Mouse (Mus musculus) limb, embryonic 12.5 days (tissue): Measurements from ENCODE around the gene Diras2. TPM values are rescaled to one million over a fixed set of nuclear protein-coding genes. Genes with fewer than 3 reads are reported as not detected.

ENCODE experiments used
- ATAC-seq: fragments of 200-750 bp; cut with Nextera tagmentation; 2 replicates; pipeline ENCODE4 v1.8.0; 2017; ENCODE audit warnings: low read depth, moderate TSS enrichment; ENCODE audit not compliant: insufficient number of reproducible peaks, insufficient read depth, low FRiP score, low TSS enrichment
- H3K27ac ChIP-seq: fragments of 300-500 bp; sonication (generic); 2 replicates; pipeline ENCODE4 v1.5.1; 2016; ENCODE audit warnings: mild to moderate bottlenecking, moderate library complexity
- H3K27me3 ChIP-seq: fragments of 300-500 bp; sonication (generic); 2 replicates; pipeline ENCODE4 v1.6.1; 2016; ENCODE audit warnings: mild to moderate bottlenecking, moderate library complexity
- H3K36me3 ChIP-seq: fragments of 300-500 bp; sonication (generic); 2 replicates; pipeline ENCODE4 v1.6.1; 2016; ENCODE audit warnings: mild to moderate bottlenecking, moderate library complexity
- H3K4me1 ChIP-seq: fragments of 300-500 bp; sonication (generic); replicated peaks from 2 replicates; pipeline ENCODE4 v1.6.1; 2016
- H3K4me2 ChIP-seq: fragments of 300-500 bp; sonication (generic); 2 replicates; pipeline ENCODE4 v1.6.1; 2016; ENCODE audit warnings: mild to moderate bottlenecking, moderate library complexity
- H3K4me3 ChIP-seq: fragments of 300-500 bp; sonication (generic); replicated peaks from 2 replicates; pipeline ENCODE4 v1.5.1; 2016; ENCODE audit warnings: mild to moderate bottlenecking
- H3K9ac ChIP-seq: fragments of 300-500 bp; sonication (generic); replicated peaks from 2 replicates; pipeline ENCODE4 v1.6.1; 2016; ENCODE audit warnings: mild to moderate bottlenecking, moderate library complexity
- H3K9me3 ChIP-seq: fragments of 300-500 bp; sonication (generic); 2 replicates; pipeline ENCODE4 v1.6.1; 2016; ENCODE audit warnings: mild to moderate bottlenecking, moderate library complexity
- WGBS: fragments of 180-500 bp; shearing (Covaris S2); methylation state at CpG from one replicate; pipeline ENCODE4 v1.1.7; 2016; 5-methylcytosine and 5-hydroxymethylcytosine counted together
- polyA plus RNA-seq: library from polyadenylated mRNA; unstranded; fragments of >200 nt; fragmentation: Nextera tagmentation; extraction: Ambion mirVana; gene quantifications from 2 replicates; pipeline ENCODE4 v1.2.1, GENCODE M21; 2016

The Diras2 gene
- polyA plus RNA-seq, result 0.33 and 0.38 TPM in 2 replicates

DNA sequence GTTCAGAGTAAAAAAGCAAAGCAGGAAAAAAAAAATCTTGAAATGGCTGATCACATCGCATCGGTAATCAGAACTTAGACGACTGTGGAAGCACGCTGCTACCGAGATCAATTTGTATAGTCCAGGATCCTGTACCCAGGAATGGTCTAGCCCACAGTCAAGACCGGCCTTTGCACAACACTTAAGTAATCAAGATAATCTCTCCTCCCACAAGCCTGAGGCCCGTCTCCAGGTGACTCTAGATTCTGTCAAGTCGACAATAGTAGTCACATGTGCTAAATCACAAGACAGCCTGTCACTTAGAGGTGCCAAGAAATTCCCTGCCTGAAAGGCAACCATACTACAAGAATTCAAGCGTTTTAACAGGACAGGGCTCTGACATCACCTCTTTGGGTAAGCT, at the start of gene Diras2:
Gene Diras2, minus strand, starts transcription at position 159 of the 400 bp plus-strand sequence.
- peaks cover 4% of the 10 kb centered on the region; the same call in 1 of the 2 replicates for H3K9me3 ChIP-seq
- WGBS, result 53% methylated on average over 9 of the region's 9 CpGs
- peak within 1 kb of the TSS; percentile 99 for H3K4me2 ChIP-seq
- no peak within 1 kb of the TSS for H3K27ac ChIP-seq
- H3K4me1 ChIP-seq, result peaks cover 7% of the 10 kb centered on the region
- peak within 1 kb of the TSS; percentile 64 for H3K9ac ChIP-seq
- no peaks in the 10 kb centered on the region for H3K36me3 ChIP-seq
- H3K4me3 ChIP-seq, result peak within 1 kb of the TSS; percentile 50
- no peak for ATAC-seq
- peaks cover 42% of the 10 kb centered on the region for H3K27me3 ChIP-seq

GRCm38 (mm10) chr13:52578776-52579175, 47.7 kb upstream of the Diras2 start:
- Histone ChIP-seq H3K4me1 (peaks cover 23% of the 10 kb centered on the region), H3K9ac (no peak overlapping the region), H3K4me2 (no peak overlapping the region), H3K9me3 (no peaks in the 10 kb centered on the region), H3K4me3 (no peak overlapping the region), H3K27ac (no peak overlapping the region), H3K27me3 (peaks cover 20% of the 10 kb centered on the region), H3K36me3 (no peaks in the 10 kb centered on the region)
- WGBS, result 69% methylated on average over 2 of the region's 2 CpGs
- no peak for ATAC-seq

DNA sequence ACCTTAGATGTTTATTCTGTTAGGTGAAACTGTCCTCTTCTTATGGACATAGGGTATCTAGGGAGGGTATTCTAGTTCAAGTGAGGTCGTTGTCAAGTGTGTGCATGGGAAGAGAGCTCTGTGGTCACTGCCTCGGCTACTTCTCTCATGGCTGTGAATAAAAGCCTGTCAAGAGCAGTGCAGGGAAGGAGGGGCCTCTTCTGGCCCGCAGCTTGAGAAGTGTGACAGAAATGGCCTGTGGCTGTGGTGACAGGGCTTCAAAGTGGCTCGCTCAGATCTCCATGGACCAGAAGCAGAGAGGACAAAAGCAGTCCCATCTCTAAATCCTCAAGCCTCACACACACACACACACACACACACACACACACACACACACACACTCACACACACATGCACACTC, 46.9 kb upstream of the Diras2 start:
- WGBS, result 37% methylated on average over 4 of the region's 4 CpGs
- peaks cover 23% of the 10 kb centered on the region for H3K4me1 ChIP-seq
- H3K36me3 ChIP-seq, result no peaks in the 10 kb centered on the region
- H3K4me3 ChIP-seq, result no peak overlapping the region
- no peak overlapping the region for H3K9ac ChIP-seq
- no peak overlapping the region for H3K4me2 ChIP-seq
- H3K27me3 ChIP-seq, result peaks cover 16% of the 10 kb centered on the region
- no peak overlapping the region for H3K27ac ChIP-seq
- no peak for ATAC-seq
- H3K9me3 ChIP-seq, result no peaks in the 10 kb centered on the region

DNA sequence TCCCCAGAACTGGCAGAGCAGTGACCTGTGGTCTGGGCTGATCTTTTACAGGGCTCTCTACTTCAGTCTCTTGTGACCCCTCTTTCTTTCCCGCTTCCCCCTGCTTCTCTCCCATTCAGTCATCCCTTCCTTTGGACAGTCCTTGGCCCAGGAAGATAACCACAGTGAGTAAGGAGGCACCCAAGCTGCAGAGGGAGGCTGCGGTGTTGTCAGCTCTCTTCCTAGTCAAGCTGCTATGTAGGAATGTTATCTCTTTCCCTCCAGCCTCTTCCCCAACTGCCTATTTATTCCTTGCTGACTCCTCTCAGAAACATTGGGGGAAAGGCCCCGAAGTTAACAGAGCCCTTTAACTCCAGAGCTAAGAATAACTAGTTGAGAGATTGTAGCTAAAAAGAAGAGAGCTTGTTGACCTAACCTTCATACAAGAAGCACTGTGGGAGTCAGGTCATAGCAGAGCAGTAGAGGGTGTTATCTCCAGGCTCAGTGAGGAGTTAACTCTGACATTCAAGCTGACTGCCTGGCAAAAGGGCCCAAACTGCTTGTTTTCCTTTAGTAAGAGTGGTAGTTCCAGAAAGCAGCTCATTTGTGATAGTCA, 46.3 kb upstream of the Diras2 start:
- no peaks in the 10 kb centered on the region for H3K36me3 ChIP-seq
- H3K4me1 ChIP-seq, result peaks cover 19% of the 10 kb centered on the region
- WGBS, result 81% methylated on average over 3 of the region's 3 CpGs
- no peaks in the 10 kb centered on the region for H3K9me3 ChIP-seq
- H3K4me3 ChIP-seq, result no peak overlapping the region
- no peak overlapping the region for H3K4me2 ChIP-seq
- ATAC-seq, result no peak
- no peak overlapping the region for H3K27ac ChIP-seq
- no peak overlapping the region for H3K9ac ChIP-seq
- peaks cover 10% of the 10 kb centered on the region for H3K27me3 ChIP-seq

DNA sequence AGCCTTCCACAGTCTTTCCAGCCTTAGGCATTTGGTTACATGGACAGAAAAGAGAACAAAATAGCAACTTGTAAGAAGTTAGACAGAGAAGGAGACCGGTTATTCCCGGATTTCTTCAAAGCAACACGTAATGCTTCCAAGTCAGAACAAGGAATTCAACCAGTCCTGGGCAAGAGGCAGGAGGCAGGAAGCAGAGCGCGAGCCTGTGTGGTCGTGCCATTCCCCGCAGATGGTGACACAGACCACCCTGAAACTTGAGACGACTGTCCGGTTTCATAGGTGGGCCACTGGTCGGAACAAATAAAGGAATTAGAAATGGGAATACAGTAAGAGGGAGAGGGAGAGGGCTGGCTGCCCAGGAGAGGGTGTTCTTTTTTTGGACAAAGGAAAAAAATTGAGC, 45.8 kb upstream of the Diras2 start:
- Histone ChIP-seq H3K4me1 (peaks cover 19% of the 10 kb centered on the region), H3K27me3 (peaks cover 9% of the 10 kb centered on the region), H3K4me2 (no peak overlapping the region), H3K9me3 (no peaks in the 10 kb centered on the region), H3K9ac (no peak overlapping the region), H3K4me3 (no peak overlapping the region), H3K27ac (no peak overlapping the region), H3K36me3 (no peaks in the 10 kb centered on the region)
- ATAC-seq, result no peak
- 18% methylated on average over 10 of the region's 10 CpGs for WGBS

DNA sequence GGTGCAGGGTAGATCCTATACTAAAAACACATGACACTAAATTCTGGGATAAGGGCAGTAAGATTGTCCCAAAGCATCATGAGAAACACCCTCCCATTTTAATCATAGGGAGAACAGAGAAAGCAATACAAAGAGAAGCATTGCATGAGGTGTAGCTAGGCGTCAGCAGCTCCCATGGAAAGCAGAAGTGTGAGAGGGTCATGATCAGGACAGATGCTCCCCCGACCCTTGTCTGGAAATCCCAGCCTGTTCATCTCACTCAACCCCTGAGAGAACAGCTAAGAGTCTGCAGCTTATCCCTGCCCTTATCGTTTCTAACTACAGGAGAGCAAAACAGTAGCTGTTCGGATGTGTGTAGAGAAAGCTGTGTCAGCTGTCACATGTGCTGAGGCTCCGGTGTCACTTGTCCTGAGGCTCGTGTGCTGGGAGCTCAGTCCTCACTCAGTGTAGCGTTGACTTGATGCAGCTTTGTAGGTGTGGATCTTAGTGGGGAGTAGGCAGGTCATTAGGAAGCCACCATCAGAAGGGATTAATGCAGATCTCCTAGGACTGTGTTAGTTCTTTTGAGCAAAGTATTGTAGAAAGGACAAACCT, 45.0 kb upstream of the Diras2 start:
- no peaks in the 10 kb centered on the region for H3K9me3 ChIP-seq
- no peak overlapping the region for H3K4me2 ChIP-seq
- no peak overlapping the region for H3K4me3 ChIP-seq
- H3K4me1 ChIP-seq, result peaks cover 19% of the 10 kb centered on the region
- 65% methylated on average over 7 of the region's 7 CpGs for WGBS
- H3K36me3 ChIP-seq, result no peaks in the 10 kb centered on the region
- no peak for ATAC-seq
- no peak overlapping the region for H3K9ac ChIP-seq
- no peak overlapping the region for H3K27ac ChIP-seq
- peaks cover 5% of the 10 kb centered on the region for H3K27me3 ChIP-seq

DNA sequence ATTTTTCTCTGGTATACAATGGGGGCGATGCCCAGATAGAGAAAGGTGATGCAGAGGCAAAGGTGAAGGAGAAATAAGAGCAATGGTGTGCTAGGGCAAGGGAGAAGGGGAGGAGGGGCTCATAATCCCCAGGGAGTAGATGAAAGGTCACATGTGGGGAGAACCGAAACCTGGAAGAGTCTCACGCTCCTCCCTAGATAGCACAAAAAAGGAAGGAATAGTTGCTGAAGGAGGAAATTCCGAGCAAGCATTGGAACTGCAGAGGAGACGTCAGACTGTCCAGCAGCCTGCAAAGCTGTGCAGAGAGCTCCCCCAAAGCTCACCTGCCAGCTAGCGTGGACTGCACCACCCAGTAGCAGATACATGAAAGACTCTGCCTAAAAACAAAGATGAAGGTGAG, 44.4 kb upstream of the Diras2 start:
- H3K27me3 ChIP-seq, result no peaks in the 10 kb centered on the region
- 82% methylated on average over 6 of the region's 6 CpGs for WGBS
- ATAC-seq, result no peak

GRCm38 (mm10) chr13:52574311-52574710, 43.2 kb upstream of the Diras2 start:
- WGBS, result 86% methylated on average over 2 of the region's 2 CpGs
- no peaks in the 10 kb centered on the region for H3K9me3 ChIP-seq

More for the DNA sequence above, 44.4 kb upstream of the Diras2 start:
- no peaks in the 10 kb centered on the region for H3K9me3 ChIP-seq
- H3K36me3 ChIP-seq, result no peaks in the 10 kb centered on the region
- H3K4me2 ChIP-seq, result no peak overlapping the region
- no peak overlapping the region for H3K27ac ChIP-seq
- peaks cover 19% of the 10 kb centered on the region for H3K4me1 ChIP-seq
- no peak overlapping the region for H3K4me3 ChIP-seq
- H3K9ac ChIP-seq, result no peak overlapping the region

DNA sequence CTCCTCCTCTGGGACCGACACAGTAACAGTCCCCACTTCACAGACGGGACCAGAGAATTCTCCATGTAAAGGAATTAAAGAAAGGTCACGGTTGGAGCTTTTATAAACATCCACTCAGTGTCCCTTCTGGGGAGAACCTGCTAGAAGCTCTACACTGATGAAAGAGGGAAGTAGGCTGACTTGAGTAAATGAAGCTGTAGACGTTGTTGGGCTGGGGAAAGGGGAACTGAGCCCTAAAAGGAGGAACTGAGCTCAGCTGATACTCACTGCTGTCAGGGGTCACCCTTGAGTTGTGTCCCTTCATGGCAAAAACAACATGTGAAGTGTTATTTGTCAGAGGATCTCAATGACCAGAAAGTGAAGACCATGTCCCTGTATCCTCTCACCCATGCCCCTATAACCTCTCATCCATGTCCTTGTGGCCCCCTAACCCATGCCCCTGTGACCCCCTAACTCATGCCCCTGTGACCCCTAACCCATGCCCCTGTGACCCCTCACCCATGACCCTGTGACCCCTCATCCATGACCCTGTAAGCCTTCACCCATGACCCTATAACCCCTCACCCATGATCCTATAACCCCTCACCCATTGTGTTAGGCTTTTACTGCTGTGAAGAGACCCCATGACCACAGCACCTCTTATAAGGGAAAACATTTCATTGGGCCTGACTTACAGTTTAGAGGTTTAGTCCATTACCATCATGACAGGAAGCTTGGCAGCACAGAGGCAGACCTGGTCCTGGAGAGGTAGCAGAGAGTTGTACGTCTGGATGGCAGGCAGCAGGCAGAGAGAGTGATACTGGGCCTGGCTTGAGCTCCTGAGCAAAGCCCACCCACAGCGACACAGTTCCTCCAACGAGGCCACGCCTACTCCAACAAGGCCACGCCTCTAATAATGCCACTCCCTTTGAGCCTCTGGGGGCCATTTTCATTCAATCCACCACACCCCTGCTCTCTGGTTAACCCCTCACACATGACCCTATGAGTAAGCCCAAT, 41.7 kb upstream of the Diras2 start:
- no peak overlapping the region for H3K27ac ChIP-seq
- H3K27me3 ChIP-seq, result no peaks in the 10 kb centered on the region
- no peak for ATAC-seq
- no peak overlapping the region for H3K4me3 ChIP-seq
- no peak overlapping the region for H3K9ac ChIP-seq
- H3K36me3 ChIP-seq, result no peaks in the 10 kb centered on the region
- no peaks in the 10 kb centered on the region for H3K9me3 ChIP-seq
- H3K4me2 ChIP-seq, result no peak overlapping the region
- H3K4me1 ChIP-seq, result peaks cover 13% of the 10 kb centered on the region
- 75% methylated on average over 9 of the region's 9 CpGs for WGBS

More at GRCm38 (mm10) chr13:52574311-52574710, 43.2 kb upstream of the Diras2 start:
- H3K4me2 ChIP-seq, result no peak overlapping the region
- H3K4me3 ChIP-seq, result no peak overlapping the region
- ATAC-seq, result no peak
- H3K4me1 ChIP-seq, result peaks cover 19% of the 10 kb centered on the region
- H3K36me3 ChIP-seq, result no peaks in the 10 kb centered on the region
- no peak overlapping the region for H3K9ac ChIP-seq
- no peaks in the 10 kb centered on the region for H3K27me3 ChIP-seq
- no peak overlapping the region for H3K27ac ChIP-seq

GRCm38 (mm10) chr13:52571591-52572384, 40.7 kb upstream of the Diras2 start:
- Histone ChIP-seq H3K4me2 (no peak overlapping the region), H3K4me1 (peaks cover 6% of the 10 kb centered on the region), H3K36me3 (no peaks in the 10 kb centered on the region), H3K4me3 (no peak overlapping the region), H3K9ac (no peak overlapping the region), H3K9me3 (no peaks in the 10 kb centered on the region), H3K27me3 (no peaks in the 10 kb centered on the region), H3K27ac (no peak overlapping the region)
- ATAC-seq, result no peak
- WGBS, result 78% methylated on average over 11 of the region's 11 CpGs
